ENCODE assay signal across 9 mouse cellular contexts in genomic region chr7:118475008-118475705, GRCm38 (mm10). TPM values are rescaled to one million over a fixed set of nuclear protein-coding genes. Genes with fewer than 3 reads are reported as not detected.
DNase-seq lines count a peak whose midpoint lies in the region; ATAC-seq lines count a peak whose summit lies in the region.
"Had no signal": no experiment of that assay in that cellular context is flagged by ENCODE, and none has a peak within 500 bp of the region (broad histone marks: within the 10 kb centered on the region; RNA-seq: fewer than 3 reads in every experiment).

No protein-coding gene starts in this region.

- WGBS in heart, embryonic 11.5 days (ENCODE audit: insufficient replicate concordance): 82% methylated on average over 7 of the region's 7 CpGs
- 89% methylated on average over 7 of the region's 7 CpGs for WGBS in midbrain, embryonic 13.5 days

- H3K9me3 ChIP-seq in heart, embryonic 11.5 days (replicated peaks; ENCODE audit: control insufficient read depth, low read length): peaks cover 3% of the 10 kb centered on the region; the same call in 1 of the 2 replicates
- no peaks in the 10 kb centered on the region for H3K9me3 ChIP-seq in midbrain, embryonic 13.5 days

- H3K27ac ChIP-seq in heart, embryonic 11.5 days (ENCODE audit: low read depth, low read length): no peak overlapping the region
- H3K27ac ChIP-seq in brown adipose tissue, adult 24 weeks (replicated peaks; ENCODE audit: low read depth, low read length): peak overlapping the region; percentile 39; the same call in 1 of the 2 replicates
- no peak overlapping the region for H3K27ac ChIP-seq in midbrain, embryonic 13.5 days

- no peaks in the 10 kb centered on the region for H3K36me3 ChIP-seq in heart, embryonic 11.5 days (ENCODE audit: control insufficient read depth, insufficient read depth, low read length)
- H3K36me3 ChIP-seq in midbrain, embryonic 13.5 days: no peaks in the 10 kb centered on the region

- peaks cover 7% of the 10 kb centered on the region; the same call in 1 of the 2 replicates for H3K4me1 ChIP-seq in heart, embryonic 11.5 days (ENCODE audit: control insufficient read depth, insufficient read depth, low read length)
- H3K4me1 ChIP-seq in brown adipose tissue, adult 24 weeks (ENCODE audit: control insufficient read depth, insufficient read depth, insufficient read length, low read length): peaks cover 7% of the 10 kb centered on the region
- no peaks in the 10 kb centered on the region for H3K4me1 ChIP-seq in midbrain, embryonic 13.5 days (replicated peaks)

- no peak overlapping the region for H3K9ac ChIP-seq in heart, embryonic 11.5 days (ENCODE audit: low read depth, low read length)
- H3K9ac ChIP-seq in midbrain, embryonic 13.5 days (replicated peaks): no peak overlapping the region

- H3K4me2 ChIP-seq in heart, embryonic 11.5 days: no peak overlapping the region
- H3K4me2 ChIP-seq in midbrain, embryonic 13.5 days (replicated peaks): no peak overlapping the region
- H3K4me2 ChIP-seq: liver, embryonic 11.5 days had no signal

- DNase-seq in heart, adult 18-20 months: peak; percentile 67 to 69
- peak; percentile 86 for DNase-seq in 3T3-L1 (ENCODE audit: low read depth, low spot score)
- peak; percentile 88 for DNase-seq in heart, postnatal 4 days
- no peak for DNase-seq in frontal cortex, postnatal 10 days (ENCODE audit: low spot score in 2 of 2)

- ATAC-seq in heart, embryonic 11.5 days (replicated peaks; ENCODE audit: insufficient number of reproducible peaks, low FRiP score, low TSS enrichment): no peak
- no peak for ATAC-seq in midbrain, embryonic 13.5 days
- ATAC-seq: inflammation-experienced regulatory T-cells, adult 6 months had no signal

- no peak overlapping the region for H3K4me3 ChIP-seq in heart, embryonic 11.5 days (ENCODE audit: low read depth, low read length)
- no peak overlapping the region for H3K4me3 ChIP-seq in brown adipose tissue, adult 24 weeks (ENCODE audit: insufficient read depth, low read depth, low read length)
- no peak overlapping the region for H3K4me3 ChIP-seq in midbrain, embryonic 13.5 days (replicated peaks)

- no peaks in the 10 kb centered on the region for H3K27me3 ChIP-seq in heart, embryonic 11.5 days (ENCODE audit: control insufficient read depth, insufficient read depth, low read length)
- no peaks in the 10 kb centered on the region for H3K27me3 ChIP-seq in midbrain, embryonic 13.5 days

RNA-seq across cellular contexts. Expression of gene Itpripl2, which starts 16.6 kb away (rescaled TPM):
- 10 to 100 TPM; 19.1 to 23.7 TPM for total RNA-seq in heart, adult 18-20 months (2021)
- polyA plus RNA-seq in heart, embryonic 11.5 days (2014; fragmentation: Nextera tagmentation; extraction: Ambion mirVana): 1.2 and 1.4 TPM in 2 replicates
- 7.4 and 7.8 TPM in 2 replicates for polyA plus RNA-seq in brown adipose tissue, adult 24 weeks (2012; ENCODE audit: insufficient read depth, insufficient read length, missing spikeins)
- total RNA-seq in heart, postnatal 4 days (2021): 10 to 100 TPM; 46.5 to 46.6 TPM
- 0.75 and 0.79 TPM in 2 replicates for polyA plus RNA-seq in midbrain, embryonic 13.5 days (2015; fragmentation: Nextera tagmentation; extraction: Ambion mirVana)

RNA-seq across cellular contexts. Expression of gene Syt17, which starts 27.1 kb away (rescaled TPM):
- total RNA-seq in heart, adult 18-20 months (2021): 1 to 10 TPM in 1 of 2 experiments, under 1 TPM in 1; 0.57 to 1.2 TPM
- 0.39 and 1.0 TPM in 2 replicates for polyA plus RNA-seq in heart, embryonic 11.5 days (2014; fragmentation: Nextera tagmentation; extraction: Ambion mirVana)
- polyA plus RNA-seq in brown adipose tissue, adult 24 weeks (2012; ENCODE audit: insufficient read depth, insufficient read length, missing spikeins): not detected in 2 replicates
- total RNA-seq in heart, postnatal 4 days (2021): 1 to 10 TPM; 1.4 to 2.0 TPM
- polyA plus RNA-seq in midbrain, embryonic 13.5 days (2015; fragmentation: Nextera tagmentation; extraction: Ambion mirVana): 8.2 and 9.6 TPM in 2 replicates

RNA-seq across cellular contexts. Expression of gene Coq7, which starts 58.0 kb away (rescaled TPM):
- 100 to 1,000 TPM; 120 to 126 TPM for total RNA-seq in heart, adult 18-20 months (2021)
- polyA plus RNA-seq in heart, embryonic 11.5 days (2014; fragmentation: Nextera tagmentation; extraction: Ambion mirVana): 144 and 164 TPM in 2 replicates
- polyA plus RNA-seq in brown adipose tissue, adult 24 weeks (2012; ENCODE audit: insufficient read depth, insufficient read length, missing spikeins): 172 and 271 TPM in 2 replicates
- total RNA-seq in heart, postnatal 4 days (2021): 100 to 1,000 TPM in 1 of 2 experiments, 10 to 100 TPM in 1; 99.7 to 112 TPM
- 98.8 and 110 TPM in 2 replicates for polyA plus RNA-seq in midbrain, embryonic 13.5 days (2015; fragmentation: Nextera tagmentation; extraction: Ambion mirVana)

Comparison
In these comparisons a context has a peak if more than half of its experiments do, and no peak if none do; other contexts are left out.
1. DNase-seq: peak in heart, adult 18-20 months (2 of 2), 3T3-L1 (single experiment) and heart, postnatal 4 days (single experiment); none in frontal cortex, postnatal 10 days (0 of 2).